In the genomic region with DNA sequence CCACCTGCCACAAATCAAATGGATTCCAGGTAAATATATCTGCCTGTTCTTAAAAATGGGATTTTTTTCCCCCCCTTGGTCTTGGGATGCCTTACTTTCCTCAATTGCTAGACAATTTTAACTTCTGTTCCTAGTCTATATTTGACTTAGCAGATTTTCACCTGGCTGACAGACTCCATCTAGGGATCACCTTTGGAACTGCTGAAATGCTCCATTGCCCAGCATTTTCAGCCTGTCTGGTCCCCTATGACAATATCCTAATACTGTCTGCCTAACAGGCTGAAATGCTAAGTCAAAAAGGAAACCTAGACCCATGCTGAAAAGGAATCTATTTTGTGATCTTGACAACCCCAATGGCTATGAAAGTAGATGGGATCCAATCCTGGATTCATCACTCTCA, we compare ENCODE assay signal across 8 mouse cellular contexts. TPM values are rescaled to one million over a fixed set of nuclear protein-coding genes. Genes with fewer than 3 reads are reported as not detected.
DNase-seq lines count a peak whose midpoint lies in the region; ATAC-seq and TF ChIP-seq lines count a peak whose summit lies in the region.

No protein-coding gene starts in this region.

- H3K27me3 ChIP-seq in heart, adult 2 months (ENCODE audit: control insufficient read depth, insufficient read depth, low read length): no peaks in the 10 kb centered on the region
- no peaks in the 10 kb centered on the region for H3K27me3 ChIP-seq in lung, postnatal 0 days (replicated peaks; ENCODE audit: insufficient read depth, low read length)

- TF ChIP-seq CTCF in heart, adult 2 months (IDR thresholded peaks at IDR 0.05): peak; percentile 78
- peak; percentile 66 for TF ChIP-seq CTCF in lung, postnatal 0 days (IDR thresholded peaks at IDR 0.05)

- TF ChIP-seq EP300 in heart, adult 2 months (IDR thresholded peaks at IDR 0.05; ENCODE audit: insufficient read depth, low read depth, low read length): no peak
- no peak for TF ChIP-seq EP300 in lung, postnatal 0 days (IDR thresholded peaks at IDR 0.05)

- no peak for TF ChIP-seq POLR2A in heart, adult 2 months (IDR thresholded peaks at IDR 0.05; ENCODE audit: insufficient read depth, low read depth, low read length)

- no peak overlapping the region for H3K9ac ChIP-seq in heart, adult 2 months (ENCODE audit: low read depth, low read length)
- H3K9ac ChIP-seq in lung, postnatal 0 days (replicated peaks; ENCODE audit: low read depth): no peak overlapping the region

- no peak overlapping the region for H3K4me2 ChIP-seq in lung, postnatal 0 days (replicated peaks; ENCODE audit: low read depth, low read length)

- no peak for ATAC-seq in lung, postnatal 0 days

- H3K4me3 ChIP-seq in heart, adult 2 months: no peak overlapping the region
- H3K4me3 ChIP-seq in lung, postnatal 0 days (ENCODE audit: low read depth, low read length): no peak overlapping the region

- H3K9me3 ChIP-seq in lung, postnatal 0 days (ENCODE audit: low read length): no peaks in the 10 kb centered on the region

- H3K36me3 ChIP-seq in heart, adult 2 months (ENCODE audit: control insufficient read depth, insufficient read depth, low read length): no peaks in the 10 kb centered on the region
- H3K36me3 ChIP-seq in lung, postnatal 0 days (ENCODE audit: insufficient read depth, low read length): no peaks in the 10 kb centered on the region

- no peak overlapping the region for H3K27ac ChIP-seq in heart, adult 2 months
- no peak overlapping the region for H3K27ac ChIP-seq in lung, postnatal 0 days (ENCODE audit: low read length)

- H3K79me2 ChIP-seq in heart, adult 2 months (replicated peaks; ENCODE audit: control insufficient read depth, insufficient read depth, low read length): no peaks in the 10 kb centered on the region

- peak in 1 of 2 experiments; percentile 18 for DNase-seq in heart, adult 2 months
- no peak for DNase-seq in heart, postnatal 25 days (ENCODE audit: low spot score)
- DNase-seq in thymus, postnatal 4 days: peak; percentile 18
- DNase-seq in thymus, postnatal 25 days: no peak
- peak; percentile 24 for DNase-seq in fibroblast of lung, adult 2 months (ENCODE audit: low read depth)
- peak; percentile 22 for DNase-seq in lung, postnatal 0 days (ENCODE audit: low spot score)
- no peak for DNase-seq in left cerebral cortex, adult 8-10 months (ENCODE audit: low spot score in 2 of 2)
- DNase-seq in urinary bladder, postnatal 25 days (ENCODE audit: low spot score): no peak

- intact Hi-C loops in heart, adult 2 months (cut with DNase I): loop anchor here (5.0 kb wide), 3 partner anchors 97 to 362 kb away; no protein-coding TSS in a partner anchor
- intact Hi-C loops in heart, postnatal 25 days (cut with DNase I): loop anchor here (10.0 kb wide), 1 partner anchor 360 kb away; no protein-coding TSS in a partner anchor

- no peaks in the 10 kb centered on the region for H3K4me1 ChIP-seq in heart, adult 2 months (ENCODE audit: control insufficient read depth, insufficient read depth, low read length)
- H3K4me1 ChIP-seq in lung, postnatal 0 days (ENCODE audit: insufficient read depth, low read depth, low read length): no peaks in the 10 kb centered on the region

RNA-seq across cellular contexts. Expression of a gene that starts 31.7 kb away (rescaled TPM):
- under 1 TPM; 0.55 to 0.70 TPM for total RNA-seq in heart, adult 2 months (2021)
- polyA plus RNA-seq in heart, adult 2 months (2012; rRNA removed): 0.73 and 0.76 TPM in 2 replicates
- 1 to 10 TPM in 1 of 2 experiments, under 1 TPM in 1; 0.73 to 1.2 TPM for total RNA-seq in heart, postnatal 25 days (2021)
- 5.1 and 6.5 TPM in 2 replicates for polyA plus RNA-seq in lung, postnatal 0 days (2015; fragmentation: Nextera tagmentation; extraction: Ambion mirVana)
- 10 to 100 TPM in 1 of 4 experiments, 1 to 10 TPM in 3; 7.8 to 10.2 (median 8.1) TPM for total RNA-seq in left cerebral cortex, adult 8-10 months (2022)

RNA-seq across cellular contexts. Expression of a gene that starts 59.7 kb away (rescaled TPM):
- 1 to 10 TPM; 2.9 to 3.3 TPM for total RNA-seq in heart, adult 2 months (2021)
- 1.0 and 1.3 TPM in 2 replicates for polyA plus RNA-seq in heart, adult 2 months (2012; rRNA removed)
- 1 to 10 TPM; 2.3 to 3.4 TPM for total RNA-seq in heart, postnatal 25 days (2021)
- 2.5 and 3.5 TPM in 2 replicates for polyA plus RNA-seq in lung, postnatal 0 days (2015; fragmentation: Nextera tagmentation; extraction: Ambion mirVana)
- 10 to 100 TPM; 20.5 to 25.2 (median 21.9) TPM for total RNA-seq in left cerebral cortex, adult 8-10 months (2022)

Comparison
In these comparisons a context has a peak if more than half of its experiments do, and no peak if none do; other contexts are left out.
1. DNase-seq: peak in thymus, postnatal 4 days (single experiment), fibroblast of lung, adult 2 months (single experiment) and lung, postnatal 0 days (single experiment); none in heart, postnatal 25 days (single experiment), thymus, postnatal 25 days (single experiment), left cerebral cortex, adult 8-10 months (0 of 2) and urinary bladder, postnatal 25 days (single experiment).
2. RNA of a gene that starts 59.7 kb away (total RNA-seq): 20.5 to 25.2 TPM in left cerebral cortex, adult 8-10 months; 2.3 to 3.4 TPM in heart, postnatal 25 days and 2.9 to 3.3 TPM in heart, adult 2 months; every median in the first group is over 4 times any median in the second.